Mouse (Mus musculus): Measurements from ENCODE around the gene Unc119b. TPM values are rescaled to one million over a fixed set of nuclear protein-coding genes. Genes with fewer than 3 reads are reported as not detected.
"Not testable (repeated sequence)": the region's sequence is repeated elsewhere in the genome, so short reads cannot be mapped to it uniquely, and the experiment has no call there.

Gene Unc119b
- 10 to 100 TPM; 10.2 to 12.9 TPM for total RNA-seq (2021)
- long read RNA-seq, experiment 1, transcript Unc119b-201 (5 exons, 3,659 nt): major isoform, 6 of 10 reads
- long read RNA-seq, experiment 1, partial matches to known transcripts: 0 of 10 reads
- long read RNA-seq, experiment 1, other reads (novel, unspliced or antisense): 4 of 10 reads
- long read RNA-seq, experiment 2, transcript Unc119b-201 (5 exons, 3,659 nt): major isoform, 10 of 14 reads
- long read RNA-seq, experiment 2, partial matches to known transcripts: 0 of 14 reads
- long read RNA-seq, experiment 2, other reads (novel, unspliced or antisense): 3 of 14 reads

DNA sequence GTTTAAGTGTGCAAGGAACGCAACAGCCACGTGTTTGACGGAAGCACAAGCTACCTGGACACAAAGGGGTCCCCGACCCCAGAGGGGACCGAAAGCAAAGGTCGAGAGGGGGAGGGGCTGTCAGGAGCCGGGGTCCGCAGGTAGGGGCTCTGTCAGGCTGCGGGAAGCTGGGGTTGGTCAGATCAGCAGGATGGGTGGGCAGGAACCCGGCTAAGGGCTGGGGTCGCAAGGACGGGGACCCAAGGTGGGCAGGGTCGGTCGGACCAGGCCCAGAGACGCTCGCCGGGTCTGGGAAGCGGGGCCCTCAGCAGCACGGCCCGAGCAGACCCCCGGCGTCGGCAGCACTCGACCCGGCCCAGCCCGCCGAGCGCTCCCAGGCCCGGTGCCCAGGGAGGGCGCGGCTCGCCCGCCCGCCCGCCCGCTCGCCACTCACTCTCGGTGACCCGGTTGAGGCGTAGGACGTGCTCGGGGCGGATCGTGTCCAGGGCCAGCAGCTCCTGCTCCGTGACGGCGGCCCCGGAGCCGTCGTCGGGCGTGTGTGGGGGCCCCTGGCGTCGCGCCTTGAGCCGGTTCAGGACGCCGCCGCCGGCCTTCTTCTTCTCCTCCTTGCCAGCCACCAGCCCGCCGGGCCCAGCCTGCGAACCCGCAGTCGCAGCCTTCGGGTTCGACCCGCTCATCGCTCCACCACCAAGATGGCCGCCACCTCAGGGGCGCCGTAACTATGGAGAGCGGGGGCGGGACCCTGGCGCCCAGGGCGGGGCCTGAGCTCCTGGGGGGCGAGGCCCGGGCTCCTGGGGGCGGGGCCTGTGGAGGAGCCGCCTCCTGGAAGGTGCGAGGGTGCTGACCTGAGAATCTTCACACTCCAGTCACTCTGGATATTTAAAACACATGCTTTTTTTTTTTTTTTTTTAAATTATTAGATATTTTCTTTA is at the start of gene Unc119b:
Unc119b (minus strand) TSS at position 742 of the 932 bp plus-strand sequence.
- DNase-seq: peak; percentile 88

DNA sequence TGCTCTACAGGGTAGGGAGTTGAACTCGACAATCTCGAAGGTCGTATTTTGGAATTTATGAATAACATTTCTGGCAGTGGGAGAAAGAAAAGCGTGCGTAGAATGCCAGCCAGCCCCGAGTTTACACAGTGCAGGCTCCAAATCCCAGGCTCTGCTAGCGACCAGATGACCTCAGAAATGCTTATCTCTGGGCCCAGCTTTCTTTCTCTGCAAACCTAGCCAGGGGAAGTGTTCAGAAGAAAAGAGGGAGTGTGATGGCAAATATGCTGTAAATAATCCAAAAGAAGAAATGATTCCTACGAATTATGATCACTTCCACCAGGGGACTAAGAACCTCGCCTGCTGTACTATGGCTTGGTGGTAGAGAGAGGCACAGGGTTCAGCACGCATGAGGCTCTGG is 48.7 kb upstream of the Unc119b start:
- DNase-seq: no peak

DNA sequence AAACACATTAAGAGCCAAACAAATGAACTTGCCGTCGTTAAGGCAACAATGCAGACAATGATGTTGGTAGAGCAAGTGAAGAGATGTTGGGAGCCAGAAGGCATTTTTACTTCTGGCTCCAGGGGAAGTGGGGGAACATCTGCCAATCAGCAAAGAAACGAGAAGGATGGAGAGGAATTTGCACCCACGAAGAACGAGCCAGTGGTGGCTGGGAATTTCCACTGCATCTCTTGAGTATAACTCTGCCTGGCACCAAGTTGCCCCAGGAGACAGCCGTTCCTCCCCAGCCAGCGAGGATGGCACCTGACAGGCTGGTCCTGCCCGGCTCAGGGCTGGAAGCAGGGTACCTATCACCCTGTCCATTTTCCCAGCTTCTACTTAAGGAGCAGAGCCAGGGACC is 48.1 kb upstream of the Unc119b start:
- no peak for DNase-seq

DNA sequence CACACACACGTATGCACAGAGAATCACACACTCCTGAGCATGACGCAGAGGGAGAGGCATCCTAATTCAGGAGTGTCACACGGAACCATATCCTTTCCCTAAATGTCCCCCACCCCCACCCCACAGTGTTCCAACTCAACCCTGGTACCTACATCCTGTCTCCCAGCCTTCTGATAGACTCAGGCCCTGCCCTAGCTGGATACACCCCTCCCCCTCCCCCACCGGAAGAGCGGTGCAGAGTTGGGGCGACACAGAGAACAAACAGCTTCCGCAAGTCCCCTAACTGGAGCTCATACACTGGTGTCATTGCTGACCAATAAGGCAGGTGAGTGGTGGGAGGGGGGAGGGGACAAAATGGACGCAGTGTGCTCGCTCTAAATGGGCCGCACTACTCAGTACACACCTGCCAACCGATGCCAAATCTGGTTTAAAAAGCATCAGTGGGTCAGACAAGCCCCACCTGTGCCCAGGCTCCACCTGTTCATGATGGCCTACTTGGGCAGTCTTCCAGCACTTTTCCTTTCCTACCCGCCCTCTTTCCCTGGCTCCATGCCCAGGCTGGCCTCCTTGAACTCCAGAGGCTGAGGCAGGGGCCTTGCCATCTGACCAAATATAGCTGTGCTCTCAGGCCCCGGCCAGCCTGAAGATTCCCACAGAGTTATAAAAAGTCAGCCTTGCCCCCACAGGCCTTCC is 46.6 kb upstream of the Unc119b start:
- no peak for DNase-seq

DNA sequence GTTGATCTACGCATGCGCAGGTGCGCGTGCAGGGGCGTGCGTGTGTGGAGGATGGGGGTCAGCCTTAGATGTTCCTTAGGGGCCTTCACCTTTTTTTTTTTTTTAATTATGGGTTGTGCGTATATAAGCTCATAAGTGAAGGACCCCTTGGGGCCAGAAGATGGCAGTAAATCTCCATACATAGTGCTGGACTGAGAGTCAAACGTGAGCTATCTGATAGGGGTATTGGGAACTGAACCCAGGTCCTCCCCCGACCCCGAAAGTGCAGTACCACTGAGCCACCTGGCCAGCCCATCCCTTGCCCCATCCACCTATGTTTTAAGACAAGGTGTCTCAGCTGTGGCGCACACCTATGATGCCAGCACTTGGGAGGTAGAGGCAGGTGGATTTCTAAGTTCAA is 44.8 kb upstream of the Unc119b start:
- DNase-seq: no peak

DNA sequence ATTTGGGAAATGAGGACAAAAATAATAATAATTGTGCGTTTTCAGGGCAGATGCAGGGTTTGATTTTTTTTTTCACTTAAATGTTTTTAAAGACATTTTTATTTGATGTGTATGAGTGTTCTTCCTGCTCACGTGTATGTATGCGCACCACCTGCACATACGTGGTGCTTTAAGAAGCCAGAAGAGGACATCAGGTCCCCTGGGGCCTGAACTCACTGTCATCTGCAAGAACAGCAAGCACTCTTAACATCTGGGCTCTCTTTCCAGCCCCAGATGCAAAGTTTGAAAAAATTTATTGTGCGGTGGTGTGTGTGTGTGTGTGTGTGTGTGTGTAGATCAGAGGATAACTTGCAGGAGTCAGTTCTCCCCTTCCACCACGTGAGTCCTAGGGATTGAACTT is 43.1 kb upstream of the Unc119b start:
- DNase-seq: no peak

DNA sequence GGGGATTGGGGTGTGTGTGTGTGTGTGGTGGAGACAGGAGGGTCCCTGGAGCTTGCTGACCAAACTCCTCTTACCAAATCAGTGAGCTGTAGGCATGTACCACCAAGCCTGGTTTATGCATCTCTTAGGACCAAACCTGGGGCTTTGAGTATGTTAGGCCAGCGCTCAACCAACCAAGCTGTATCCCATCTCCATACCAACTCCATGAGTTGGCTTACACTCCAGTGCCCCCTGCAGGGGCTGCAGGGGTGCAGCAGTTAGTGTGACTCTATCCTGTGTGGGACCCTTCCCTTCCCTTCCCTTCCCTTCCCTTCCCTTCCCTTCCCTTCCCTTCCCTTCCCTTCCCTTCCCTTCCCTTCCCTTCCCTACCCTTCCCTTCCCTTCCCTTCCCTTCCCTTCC is 39.8 kb upstream of the Unc119b start:
- DNase-seq: no peak

DNA sequence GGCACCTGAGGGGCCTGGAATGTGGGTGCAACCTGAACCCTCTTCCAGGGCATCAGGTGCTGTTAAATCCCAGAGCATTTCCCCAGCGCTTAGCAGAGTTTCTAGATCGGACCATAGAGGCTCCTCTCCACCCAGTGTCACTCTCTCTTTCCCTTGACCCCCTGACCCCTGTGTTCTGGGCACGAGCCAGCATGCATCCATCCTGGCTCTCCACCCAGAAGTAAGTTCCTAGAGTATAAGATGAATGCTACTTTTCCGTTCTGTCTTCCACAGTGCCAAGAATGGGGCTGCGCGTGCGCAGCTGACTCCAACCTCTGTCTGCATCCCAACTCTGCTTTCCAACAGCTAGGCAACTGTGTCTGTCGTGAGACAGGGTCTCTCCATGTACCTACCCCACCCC is 35.4 kb upstream of the Unc119b start:
- no peak for DNase-seq

DNA sequence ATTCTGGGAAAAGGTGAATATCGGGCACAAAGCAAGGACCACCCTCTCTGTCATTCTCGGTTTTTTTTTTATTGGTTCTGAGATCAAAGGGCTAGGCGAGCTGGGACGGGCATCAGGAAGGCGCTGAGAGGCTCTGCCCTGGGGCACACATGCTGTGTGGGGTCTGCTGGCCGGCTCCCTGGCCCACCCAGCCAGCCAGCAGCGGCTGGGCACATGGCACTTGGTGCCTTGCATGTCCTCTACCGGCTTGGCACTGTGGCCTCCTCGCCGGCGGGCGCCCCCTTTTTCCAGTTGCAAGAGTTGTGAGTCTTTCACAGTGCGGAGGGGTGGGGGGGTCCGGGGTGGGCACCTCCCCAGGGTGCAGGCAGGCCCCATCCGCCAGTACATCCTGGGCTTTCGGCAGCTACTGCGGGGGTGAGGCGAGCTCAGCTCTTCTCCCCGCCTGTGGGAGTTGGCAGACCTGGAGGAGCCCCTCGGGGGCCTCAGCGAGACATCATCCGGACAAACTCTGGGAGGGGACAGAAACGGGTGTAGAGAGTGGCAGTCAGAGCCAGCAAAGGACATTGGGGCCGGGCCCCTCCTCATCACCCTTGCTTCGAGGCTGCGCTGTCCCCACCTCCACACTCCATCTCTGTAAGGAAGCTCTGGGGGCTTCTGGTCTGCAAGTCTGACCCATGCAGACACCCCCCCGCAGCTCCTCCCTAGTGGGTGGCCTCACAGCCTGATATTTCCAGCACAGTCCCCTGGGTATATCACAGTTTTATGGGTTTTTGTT is 34.1 kb upstream of the Unc119b start:
- DNase-seq: no peak

DNA sequence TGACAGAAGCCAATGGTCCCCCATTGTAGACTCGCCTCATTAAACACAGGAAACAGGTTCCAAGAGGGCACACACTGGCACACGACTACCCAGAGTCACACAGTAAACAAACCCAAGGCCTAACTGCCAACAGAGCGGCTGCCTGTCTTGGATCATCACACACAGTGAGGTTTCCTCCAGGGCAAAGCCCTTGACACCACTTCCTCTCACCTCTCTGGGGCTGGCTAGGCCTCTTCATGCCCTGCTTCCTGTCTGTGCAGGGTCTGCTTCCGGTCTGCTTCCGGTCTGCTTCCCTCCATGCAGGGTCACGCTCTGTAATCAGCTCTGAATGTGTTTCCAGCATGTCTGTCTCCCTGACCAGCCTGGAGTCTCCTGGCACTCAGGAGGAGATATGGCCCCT is 32.6 kb upstream of the Unc119b start:
- no peak for DNase-seq

DNA sequence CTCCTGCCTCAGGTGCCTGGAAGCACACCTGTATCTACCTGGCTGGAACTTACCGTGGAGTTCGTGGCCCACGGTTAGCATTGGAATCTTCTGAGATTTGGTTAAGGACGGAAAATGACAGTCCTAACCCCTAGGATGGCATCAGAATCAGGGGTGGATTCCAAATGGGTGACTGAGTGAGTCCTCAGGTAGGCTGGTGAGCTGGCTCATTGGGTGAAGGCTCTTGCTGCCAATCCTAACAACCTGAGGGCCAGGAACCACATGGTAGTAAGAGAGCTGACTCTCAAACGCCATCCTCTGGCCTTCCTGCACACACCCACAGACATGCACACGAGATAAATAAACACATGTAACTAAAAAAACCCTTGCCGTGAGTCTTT is 32.0 kb upstream of the Unc119b start:
- DNase-seq: no peak

DNA sequence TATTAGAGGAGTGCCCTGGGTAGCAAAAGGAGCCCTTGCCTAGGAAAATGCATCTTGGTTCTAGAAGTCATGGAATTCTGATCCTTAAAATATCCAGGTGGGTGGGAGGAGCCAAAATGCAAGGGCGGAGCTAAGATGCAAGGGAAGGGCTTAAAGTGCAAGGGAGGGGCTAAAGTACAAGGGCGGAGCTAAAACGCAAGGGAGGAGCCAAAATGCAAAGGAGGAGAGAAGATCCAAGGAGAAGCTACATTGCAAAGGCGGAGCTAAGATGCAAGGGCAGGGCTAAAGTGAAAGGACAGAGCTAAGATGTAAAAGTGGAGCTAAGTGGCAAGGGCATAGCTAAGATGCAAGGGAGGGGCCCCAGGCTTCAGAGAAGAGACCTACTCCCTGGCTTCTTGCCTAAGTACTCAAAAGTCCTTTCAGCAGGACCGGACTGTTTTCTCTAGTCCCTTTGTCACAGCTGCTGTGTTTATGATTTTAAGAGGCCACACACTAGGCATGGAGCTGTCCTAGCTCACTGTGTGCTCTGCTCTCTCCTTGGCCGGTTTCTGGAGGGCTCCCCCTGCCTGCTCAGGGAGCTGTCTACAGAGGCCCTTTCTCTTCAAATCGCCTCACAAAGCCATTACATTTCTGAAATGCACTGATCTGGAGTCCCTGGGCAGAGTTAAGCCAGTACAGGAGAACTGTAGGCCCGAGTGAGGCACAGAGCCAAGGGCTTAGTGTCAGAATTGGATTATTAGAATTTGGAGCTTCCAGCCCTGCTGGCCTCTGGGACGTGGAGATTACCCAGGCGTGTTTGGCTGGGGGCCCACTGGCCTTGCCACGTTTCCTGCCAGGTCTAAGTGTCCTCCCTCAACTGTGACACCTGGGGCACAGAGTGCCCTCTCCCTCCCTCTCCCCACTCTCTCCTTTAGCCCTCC is 31.4 kb upstream of the Unc119b start:
- no peak for DNase-seq

DNA sequence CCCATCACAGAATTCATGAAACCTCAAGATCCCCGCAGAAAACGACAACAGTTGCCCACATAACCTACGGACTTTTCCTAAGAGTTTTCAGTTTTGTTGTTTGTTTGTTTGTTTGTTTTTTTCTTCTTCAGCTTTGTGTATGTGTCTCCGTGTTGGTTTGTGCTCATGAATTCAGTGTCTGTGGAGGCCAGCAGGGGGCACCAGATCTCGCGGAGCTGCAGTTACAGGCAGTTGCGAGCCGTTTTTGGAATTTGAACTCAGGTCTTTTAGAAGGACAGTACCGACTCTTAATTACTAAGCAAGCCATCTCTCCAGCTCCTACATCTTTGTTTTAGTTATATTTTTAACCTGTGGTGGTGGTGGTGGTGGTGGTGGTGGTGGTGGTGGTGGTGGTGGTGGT is 30.6 kb upstream of the Unc119b start:
- DNase-seq: no peak

DNA sequence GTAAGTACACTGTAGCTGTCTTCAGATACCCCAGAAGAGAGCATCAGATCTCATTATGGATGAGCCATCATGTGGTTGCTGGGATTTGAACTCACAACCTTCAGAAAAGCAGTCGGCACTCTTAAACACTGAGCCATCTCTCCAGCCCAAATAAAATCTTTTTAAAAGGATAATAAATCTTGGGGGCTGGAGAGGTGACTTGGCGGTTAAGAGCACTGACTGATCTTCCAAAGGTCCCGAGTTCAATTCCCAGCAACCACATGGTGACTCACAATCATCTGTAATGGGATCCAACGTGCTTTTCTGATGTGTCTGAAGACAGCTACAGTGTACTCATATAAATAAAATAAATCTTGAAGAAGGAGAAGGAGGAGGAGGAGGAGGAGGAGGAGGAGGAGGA is 29.7 kb upstream of the Unc119b start:
- not testable (repeated sequence) for DNase-seq

DNA sequence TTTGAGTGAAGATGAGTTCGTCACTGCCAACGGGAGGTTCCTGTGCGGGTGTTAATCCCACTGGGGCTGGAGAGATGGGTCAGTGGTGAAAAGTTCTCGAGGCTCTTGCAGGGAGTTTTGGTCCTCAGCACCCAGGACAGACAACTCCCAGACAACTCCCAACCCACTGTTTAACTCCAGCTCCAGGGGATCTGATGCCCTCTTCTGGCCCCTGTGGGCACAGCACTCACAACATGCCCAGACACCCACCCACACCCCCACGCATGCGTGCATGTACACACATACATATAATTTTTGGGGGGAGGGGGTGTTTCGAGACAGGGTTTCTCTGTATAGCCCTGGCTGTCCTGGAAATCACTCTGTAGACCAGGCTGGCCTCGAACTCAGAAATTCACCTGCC is 28.8 kb upstream of the Unc119b start:
- DNase-seq: peak; percentile 61

DNA sequence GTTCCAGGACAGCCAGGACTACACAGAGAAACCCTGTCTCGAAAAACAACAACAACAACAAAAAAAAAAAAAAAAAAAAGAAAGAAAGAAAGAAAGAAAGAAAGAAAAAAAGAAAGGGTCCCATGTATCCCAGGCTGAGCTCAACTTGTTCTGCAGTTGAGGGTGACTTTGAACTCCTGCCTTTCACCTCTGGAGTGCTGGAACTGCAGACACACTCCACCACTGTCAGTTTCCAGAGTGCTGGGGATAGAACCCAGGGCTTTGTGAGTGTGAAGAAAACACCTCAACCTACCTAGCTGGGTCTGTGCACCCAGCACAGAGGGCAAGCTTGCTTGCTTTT is 27.1 kb upstream of the Unc119b start:
- not testable (repeated sequence) for DNase-seq

DNA sequence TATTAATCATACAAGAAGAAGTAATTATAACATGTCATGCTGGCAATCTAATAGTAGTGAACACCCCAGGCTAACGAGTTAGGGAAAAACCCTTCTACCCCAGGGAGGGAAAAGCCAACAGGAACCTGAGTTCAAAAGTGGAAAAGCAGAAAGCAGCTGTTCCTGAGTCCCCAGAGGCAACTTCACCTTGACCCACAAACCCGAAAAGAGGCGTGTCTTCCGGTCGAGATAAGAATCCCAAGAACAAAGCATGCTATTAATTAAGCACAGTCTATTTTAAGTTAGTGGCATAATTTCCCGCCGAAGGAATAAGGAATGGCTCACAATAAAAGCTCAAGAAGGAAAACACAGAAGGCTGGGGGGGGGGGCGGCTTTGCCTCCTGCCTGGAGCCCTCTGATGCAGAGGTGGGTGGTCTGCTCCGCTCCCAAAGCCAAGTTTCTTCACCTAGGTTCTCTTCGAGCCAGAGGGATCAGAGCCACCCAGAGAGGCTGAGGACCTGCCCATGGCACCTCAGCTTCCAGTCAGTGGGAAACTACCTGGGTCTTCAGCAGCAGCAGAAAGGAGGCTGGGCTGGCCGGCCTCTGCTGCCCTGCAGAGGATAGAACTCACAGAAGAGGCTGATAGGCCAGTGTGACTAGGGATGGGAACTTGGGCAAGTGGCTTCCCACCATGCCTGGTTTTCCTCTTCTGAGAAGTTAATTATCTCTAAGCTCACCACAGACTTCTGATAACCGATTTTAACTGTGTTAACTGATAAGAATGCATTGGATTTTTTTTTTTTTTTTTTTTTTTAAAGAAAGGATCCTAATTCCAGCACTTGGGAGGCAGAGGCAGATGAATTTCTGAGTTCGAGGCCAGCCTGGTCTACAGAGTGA is 26.5 kb upstream of the Unc119b start:
- DNase-seq: no peak

DNA sequence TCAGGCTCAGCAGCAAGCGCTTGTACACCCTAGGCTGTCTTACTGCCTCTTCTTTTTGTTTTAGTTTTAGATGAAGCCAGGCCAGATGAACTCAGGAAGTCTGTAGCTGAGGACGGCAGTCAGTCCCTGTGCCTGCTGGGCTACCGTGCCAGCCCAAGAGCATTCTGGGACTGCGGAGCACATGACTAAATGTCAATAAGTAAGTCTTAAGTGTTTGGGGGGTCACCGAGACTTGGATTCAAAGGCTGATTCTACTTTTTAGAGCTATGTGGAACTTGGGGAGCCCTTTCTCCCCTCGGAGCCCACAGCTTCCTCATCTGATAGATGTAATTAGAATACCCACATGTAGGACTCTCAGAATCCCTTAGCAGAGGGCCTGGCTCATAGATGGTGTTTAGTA is 25.9 kb upstream of the Unc119b start:
- no peak for DNase-seq

DNA sequence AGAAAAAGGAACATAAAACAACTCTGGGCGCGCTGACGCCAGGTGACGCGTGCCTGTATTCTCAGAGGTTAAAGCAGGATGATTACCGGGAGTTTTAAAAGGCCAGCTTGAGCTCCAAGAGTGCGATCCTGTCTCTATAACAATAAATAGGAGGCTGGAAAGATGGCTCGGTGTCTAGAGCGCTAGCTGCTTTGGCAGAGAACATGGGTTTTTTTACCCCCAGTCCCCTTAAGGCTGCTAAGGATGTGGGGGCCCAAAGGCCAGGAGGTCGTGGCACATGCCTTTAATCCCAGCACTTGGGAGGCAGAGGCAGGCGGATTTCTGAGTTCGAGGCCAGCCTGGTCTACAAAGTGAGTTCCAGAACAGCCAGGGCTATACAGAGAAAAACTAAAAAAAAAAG is 24.4 kb upstream of the Unc119b start:
- DNase-seq: no peak

Measured in gastrocnemius, postnatal 25 days (tissue).